Mouse (Mus musculus) embryonic facial prominence, embryonic 15.5 days (tissue): ENCODE measurements around the gene Elac2. TPM values are rescaled to one million over a fixed set of nuclear protein-coding genes. Genes with fewer than 3 reads are reported as not detected.
A peak's percentile ranks its signal among the peaks of the same experiment; 100 is the strongest.

Source experiments
- ATAC-seq: fragments of 200-750 bp; cut with Nextera tagmentation; 2 replicates; pipeline ENCODE4 v1.8.0; 2017; ENCODE audit warnings: low read depth, moderate TSS enrichment; ENCODE audit not compliant: insufficient number of reproducible peaks, low FRiP score, low TSS enrichment
- H3K27ac ChIP-seq: fragments of 300-500 bp; sonication (generic); replicated peaks from 2 replicates; pipeline ENCODE4 v1.5.1; 2015; ENCODE audit warnings: mild to moderate bottlenecking, inconsistent platforms
- H3K27me3 ChIP-seq: fragments of 300-500 bp; sonication (generic); 2 replicates; pipeline ENCODE4 v1.6.1; 2015; ENCODE audit warnings: inconsistent platforms
- H3K36me3 ChIP-seq: fragments of 300-500 bp; sonication (generic); 2 replicates; pipeline ENCODE4 v1.6.1; 2015; ENCODE audit warnings: mild to moderate bottlenecking, inconsistent platforms
- H3K4me1 ChIP-seq: fragments of 300-500 bp; sonication (generic); 2 replicates; pipeline ENCODE4 v1.6.1; 2015; ENCODE audit warnings: inconsistent platforms
- H3K4me2 ChIP-seq: fragments of 300-500 bp; sonication (generic); replicated peaks from 2 replicates; pipeline ENCODE4 v1.6.1; 2015; ENCODE audit warnings: mild to moderate bottlenecking, inconsistent platforms
- H3K4me3 ChIP-seq: fragments of 300-500 bp; sonication (generic); replicated peaks from 2 replicates; pipeline ENCODE4 v1.5.1; 2015; ENCODE audit warnings: mild to moderate bottlenecking, inconsistent platforms
- H3K9ac ChIP-seq: fragments of 300-500 bp; sonication (generic); 2 replicates; pipeline ENCODE4 v1.6.1; 2015; ENCODE audit warnings: inconsistent platforms
- H3K9me3 ChIP-seq: fragments of 300-500 bp; sonication (generic); replicated peaks from 2 replicates; pipeline ENCODE4 v1.6.1; 2016; ENCODE audit warnings: inconsistent platforms
- WGBS: fragments of 180-500 bp; shearing (Covaris S2); methylation state at CpG from one replicate; pipeline ENCODE4 v1.1.7; 2015; 5-methylcytosine and 5-hydroxymethylcytosine counted together
- polyA plus RNA-seq: library from polyadenylated mRNA; unstranded; fragments of >200 nt; fragmentation: Nextera tagmentation; extraction: Ambion mirVana; gene quantifications from 2 replicates; pipeline ENCODE4 v1.2.1, GENCODE M21; 2015

The Elac2 gene
- polyA plus RNA-seq, result 23.0 and 25.9 TPM in 2 replicates

- Histone ChIP-seq H3K9me3 (no peaks in the 10 kb centered on the region), H3K9ac (peak within 1 kb of the TSS; percentile 83), H3K27me3 (peaks cover 2% of the 10 kb centered on the region; the same call in 1 of the 2 replicates), H3K27ac (no peak within 1 kb of the TSS; the same call in 1 of the 2 replicates), H3K36me3 (peaks cover 24% of the 10 kb centered on the region), H3K4me2 (peak within 1 kb of the TSS; percentile 71), H3K4me1 (peaks cover 14% of the 10 kb centered on the region), H3K4me3 (peak within 1 kb of the TSS; percentile 94)
- ATAC-seq, result peak; percentile 100
- under 1% methylated on average over 65 of the region's 65 CpGs for WGBS
Measured at GRCm38 (mm10) chr11:64978720-64979488, at the start of gene Elac2. TSS of gene Elac2 (plus strand) at chr11:64979038.

- H3K9me3 ChIP-seq, result no peaks in the 10 kb centered on the region
- H3K4me2 ChIP-seq, result no peak overlapping the region
- H3K36me3 ChIP-seq, result no peaks in the 10 kb centered on the region
- H3K4me1 ChIP-seq, result no peaks in the 10 kb centered on the region
- WGBS, result 91% methylated on average over 2 of the region's 2 CpGs
- ATAC-seq, result no peak
- H3K9ac ChIP-seq, result no peak overlapping the region
- H3K4me3 ChIP-seq, result no peak overlapping the region
- H3K27ac ChIP-seq, result no peak overlapping the region
- H3K27me3 ChIP-seq, result no peaks in the 10 kb centered on the region
Measured at GRCm38 (mm10) chr11:64929130-64929529, 49.7 kb upstream of the Elac2 start.

- no peaks in the 10 kb centered on the region for H3K9me3 ChIP-seq
- H3K4me3 ChIP-seq, result no peak overlapping the region
- H3K27me3 ChIP-seq, result no peaks in the 10 kb centered on the region
- no peaks in the 10 kb centered on the region for H3K36me3 ChIP-seq
- H3K9ac ChIP-seq, result no peak overlapping the region
- H3K4me1 ChIP-seq, result no peaks in the 10 kb centered on the region
- no peak for ATAC-seq
- 59% methylated on average over 11 of the region's 11 CpGs for WGBS
- no peak overlapping the region for H3K4me2 ChIP-seq
- no peak overlapping the region for H3K27ac ChIP-seq
Measured at GRCm38 (mm10) chr11:64931060-64931770, 47.6 kb upstream of the Elac2 start.

GRCm38 (mm10) chr11:64937226-64937625 lies 41.6 kb upstream of the Elac2 start:
- Histone ChIP-seq H3K4me1 (no peaks in the 10 kb centered on the region), H3K36me3 (no peaks in the 10 kb centered on the region), H3K27me3 (no peaks in the 10 kb centered on the region), H3K9me3 (no peaks in the 10 kb centered on the region), H3K4me3 (no peak overlapping the region), H3K4me2 (no peak overlapping the region), H3K27ac (no peak overlapping the region), H3K9ac (no peak overlapping the region)
- 44% methylated on average over 2 of the region's 2 CpGs for WGBS
- no peak for ATAC-seq

- Histone ChIP-seq H3K27me3 (no peaks in the 10 kb centered on the region), H3K36me3 (no peaks in the 10 kb centered on the region), H3K4me1 (no peaks in the 10 kb centered on the region), H3K4me2 (no peak overlapping the region), H3K9me3 (no peaks in the 10 kb centered on the region), H3K4me3 (no peak overlapping the region), H3K27ac (no peak overlapping the region), H3K9ac (no peak overlapping the region)
- ATAC-seq, result no peak
- WGBS, result 90% methylated on average over 2 of the region's 2 CpGs
Measured at GRCm38 (mm10) chr11:64941193-64941592, 37.6 kb upstream of the Elac2 start.

- Histone ChIP-seq H3K4me2 (no peak overlapping the region), H3K9me3 (no peaks in the 10 kb centered on the region)
Measured at GRCm38 (mm10) chr11:64949782-64950181, 29.1 kb upstream of the Elac2 start.

GRCm38 (mm10) chr11:64956962-64957729 lies 21.7 kb upstream of the Elac2 start:
- Histone ChIP-seq H3K9me3 (no peaks in the 10 kb centered on the region), H3K4me1 (peaks cover 14% of the 10 kb centered on the region), H3K9ac (no peak overlapping the region), H3K4me2 (peak overlapping the region; percentile 44), H3K36me3 (no peaks in the 10 kb centered on the region), H3K27me3 (no peaks in the 10 kb centered on the region), H3K4me3 (peak overlapping the region; percentile 17), H3K27ac (no peak overlapping the region; the same call in 1 of the 2 replicates)
- ATAC-seq, result no peak
- 3% methylated on average over 16 of the region's 16 CpGs for WGBS

More at GRCm38 (mm10) chr11:64949782-64950181, 29.1 kb upstream of the Elac2 start:
- Histone ChIP-seq H3K27ac (no peak overlapping the region), H3K36me3 (no peaks in the 10 kb centered on the region), H3K9ac (no peak overlapping the region), H3K4me3 (no peak overlapping the region), H3K27me3 (no peaks in the 10 kb centered on the region), H3K4me1 (no peaks in the 10 kb centered on the region)
- ATAC-seq, result no peak
- 55% methylated on average over 3 of the region's 3 CpGs for WGBS

- no peak for ATAC-seq
- Histone ChIP-seq H3K4me3 (no peak overlapping the region), H3K36me3 (no peaks in the 10 kb centered on the region), H3K9ac (no peak overlapping the region), H3K27me3 (no peaks in the 10 kb centered on the region), H3K4me1 (0 out of 2 replicates have a peak, but pooled peaks cover 1% of the 10 kb centered on the region), H3K4me2 (no peak overlapping the region), H3K9me3 (no peaks in the 10 kb centered on the region), H3K27ac (no peak overlapping the region)
- 91% methylated on average over 2 of the region's 2 CpGs for WGBS
Measured at GRCm38 (mm10) chr11:64962629-64963028, 16.2 kb upstream of the Elac2 start.

- Histone ChIP-seq H3K4me1 (peaks cover 8% of the 10 kb centered on the region; the same call in 1 of the 2 replicates), H3K4me3 (no peak overlapping the region)
Measured at GRCm38 (mm10) chr11:64968507-64968906, 10.3 kb upstream of the Elac2 start.

GRCm38 (mm10) chr11:64968939-64969342 lies 9.9 kb upstream of the Elac2 start:
- 33% methylated on average over 4 of the region's 4 CpGs for WGBS
- Histone ChIP-seq H3K27ac (no peak overlapping the region), H3K4me1 (peaks cover 8% of the 10 kb centered on the region; the same call in 1 of the 2 replicates), H3K9ac (no peak overlapping the region), H3K4me3 (no peak overlapping the region), H3K9me3 (no peaks in the 10 kb centered on the region), H3K36me3 (no peaks in the 10 kb centered on the region), H3K27me3 (peaks cover 12% of the 10 kb centered on the region; the same call in 1 of the 2 replicates), H3K4me2 (no peak overlapping the region)
- no peak for ATAC-seq

More at GRCm38 (mm10) chr11:64968507-64968906, 10.3 kb upstream of the Elac2 start:
- no peaks in the 10 kb centered on the region for H3K9me3 ChIP-seq
- 2% methylated on average over 3 of the region's 3 CpGs for WGBS
- H3K4me2 ChIP-seq, result no peak overlapping the region
- H3K36me3 ChIP-seq, result no peaks in the 10 kb centered on the region
- no peak overlapping the region for H3K27ac ChIP-seq
- peak; percentile 76; the same call in 1 of the 2 replicates for ATAC-seq
- H3K27me3 ChIP-seq, result 0 out of 2 replicates have a peak, but pooled peaks cover 9% of the 10 kb centered on the region
- no peak overlapping the region for H3K9ac ChIP-seq
